Mouse (Mus musculus) lung, adult 2 months (tissue): ENCODE data around the gene Zbtb16.

Source experiments
- CTCF ChIP-seq: fragments of 200-500 bp; IDR thresholded peaks from 2 replicates; pipeline ENCODE4 v1.5.1; 2011; ENCODE audit warnings: mild to moderate bottlenecking, low read length, control low read depth; ENCODE audit not compliant: insufficient read depth
- POLR2A ChIP-seq: fragments of 200-500 bp; IDR thresholded peaks from 2 replicates; pipeline ENCODE4 v1.6.1; 2011; ENCODE audit warnings: low read depth, mild to moderate bottlenecking, control low read depth, low read length, borderline replicate concordance; ENCODE audit errors: extremely low read depth

- TF ChIP-seq POLR2A: no peak
- no peak for TF ChIP-seq CTCF
Measured at GRCm38 (mm10) chr9:48749168-48749567, 86.9 kb downstream of the Zbtb16 start.
